Mouse (Mus musculus) intestine, embryonic 14.5 days (tissue): Measurements from ENCODE around the gene Exoc6. TPM values are rescaled to one million over a fixed set of nuclear protein-coding genes. Genes with fewer than 3 reads are reported as not detected.
A peak's percentile ranks its signal among the peaks of the same experiment; 100 is the strongest.
"Not testable (repeated sequence)": the region's sequence is repeated elsewhere in the genome, so short reads cannot be mapped to it uniquely, and the experiment has no call there.

Experiments used
- ATAC-seq: fragments of 200-750 bp; cut with Nextera tagmentation; replicated peaks from 2 replicates; pipeline ENCODE4 v1.8.0; 2017; ENCODE audit warnings: low read depth, moderate number of reproducible peaks, moderate TSS enrichment, moderate library complexity; ENCODE audit not compliant: low FRiP score, low TSS enrichment
- DNase-seq: peaks from one replicate; pipeline ENCODE4 v3.0.0-alpha.2; 2018; ENCODE audit warnings: low spot score
- H3K27ac ChIP-seq: fragments of 300-500 bp; sonication (generic); 2 replicates; pipeline ENCODE4 v1.5.1; 2014; ENCODE audit warnings: low read depth, mild to moderate bottlenecking, control low read depth
- H3K27me3 ChIP-seq: fragments of 300-500 bp; sonication (generic); replicated peaks from 2 replicates; pipeline ENCODE4 v1.6.1; 2014; ENCODE audit warnings: low read length, control low read depth; ENCODE audit not compliant: control insufficient read depth, insufficient read depth
- H3K36me3 ChIP-seq: fragments of 300-500 bp; sonication (generic); 2 replicates; pipeline ENCODE4 v1.6.1; 2014; ENCODE audit warnings: low read length, control low read depth; ENCODE audit not compliant: control insufficient read depth, insufficient read depth
- H3K4me1 ChIP-seq: fragments of 300-500 bp; sonication (generic); replicated peaks from 2 replicates; pipeline ENCODE4 v1.6.1; 2014; ENCODE audit warnings: low read length, control low read depth, mixed read lengths; ENCODE audit not compliant: control insufficient read depth, insufficient read depth
- H3K4me2 ChIP-seq: fragments of 300-500 bp; sonication (generic); 2 replicates; pipeline ENCODE4 v1.6.1; 2014; ENCODE audit warnings: low read length
- H3K4me3 ChIP-seq: fragments of 300-500 bp; sonication (generic); 2 replicates; pipeline ENCODE4 v1.5.1; 2014; ENCODE audit warnings: low read depth, low read length, control low read depth, mixed read lengths
- H3K9ac ChIP-seq: fragments of 300-500 bp; sonication (generic); 2 replicates; pipeline ENCODE4 v1.6.1; 2014; ENCODE audit warnings: mild to moderate bottlenecking, low read length
- H3K9me3 ChIP-seq: fragments of 300-500 bp; sonication (generic); 2 replicates; pipeline ENCODE4 v1.6.1; 2016; ENCODE audit warnings: low read length, control low read depth; ENCODE audit not compliant: control insufficient read depth
- WGBS: fragments of 180-500 bp; shearing (Covaris S2); extraction: QIAGEN DNeasy Blood & Tissue Kit; methylation state at CpG from one replicate; pipeline ENCODE4 v1.1.7; 2014; 5-methylcytosine and 5-hydroxymethylcytosine counted together
- polyA plus RNA-seq: library from polyadenylated mRNA; unstranded; fragments of >200 nt; fragmentation: Nextera tagmentation; extraction: Ambion mirVana; gene quantifications from 2 replicates; pipeline ENCODE4 v1.2.1, GENCODE M21; 2014

Gene Exoc6
- polyA plus RNA-seq, 1 experiment from 2014 or later, result 15.7 TPM

DNA sequence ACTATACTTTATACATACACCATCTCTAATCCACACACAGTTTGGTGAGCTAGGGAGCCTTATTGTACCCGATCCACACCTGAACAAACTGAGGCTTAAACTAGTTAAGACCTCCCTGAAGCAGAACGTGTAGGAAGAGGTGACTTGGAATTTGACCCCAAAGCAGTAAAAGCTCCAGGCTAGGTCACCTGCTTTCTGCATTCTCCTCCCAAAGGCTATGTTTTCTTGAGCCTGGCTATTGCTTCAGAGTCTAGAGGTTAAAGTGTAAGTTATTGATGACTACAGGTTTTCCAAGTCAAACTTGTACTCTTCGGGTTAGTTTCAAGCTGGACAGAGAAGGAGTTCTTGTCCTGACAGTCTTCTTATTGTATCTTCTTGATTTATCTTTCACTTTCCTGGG is 5.0 kb upstream of the Exoc6 start:
- no peaks in the 10 kb centered on the region for H3K27me3 ChIP-seq
- H3K4me3 ChIP-seq, result no peak overlapping the region
- no peaks in the 10 kb centered on the region for H3K9me3 ChIP-seq
- no peak for ATAC-seq
- H3K27ac ChIP-seq, result no peak overlapping the region
- no peaks in the 10 kb centered on the region for H3K36me3 ChIP-seq
- no peak overlapping the region for H3K9ac ChIP-seq
- DNase-seq, result no peak
- no peak overlapping the region for H3K4me2 ChIP-seq
- WGBS, result 49% methylated on average over 3 of the region's 3 CpGs
- H3K4me1 ChIP-seq, result no peaks in the 10 kb centered on the region

DNA sequence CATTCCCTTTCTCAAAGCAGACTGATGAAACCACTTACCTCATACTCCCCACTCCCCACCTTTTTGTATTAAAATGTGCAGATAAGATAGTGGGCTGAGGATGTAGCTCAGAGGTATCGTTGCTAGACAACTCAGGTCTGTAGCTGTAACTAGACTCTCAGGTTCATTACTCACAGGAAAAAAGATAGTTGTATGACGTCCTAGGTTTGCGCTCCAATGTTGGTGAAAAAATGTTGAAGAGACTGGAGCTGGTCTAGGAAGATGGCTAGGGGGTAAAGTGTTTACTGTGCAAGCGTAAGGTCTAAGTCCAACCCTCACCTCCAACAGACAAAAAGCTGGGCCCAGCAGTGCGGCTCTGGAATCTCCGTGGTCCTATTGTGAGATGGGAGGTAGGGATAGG is 4.5 kb upstream of the Exoc6 start:
- Histone ChIP-seq H3K4me2 (no peak overlapping the region), H3K9ac (no peak overlapping the region), H3K36me3 (no peaks in the 10 kb centered on the region), H3K27me3 (no peaks in the 10 kb centered on the region), H3K4me1 (peaks cover under 1% of the 10 kb centered on the region; the same call in 1 of the 2 replicates), H3K4me3 (no peak overlapping the region), H3K9me3 (no peaks in the 10 kb centered on the region), H3K27ac (no peak overlapping the region)
- no peak for DNase-seq
- ATAC-seq, result no peak
- WGBS, result 74% methylated on average over 6 of the region's 6 CpGs

DNA sequence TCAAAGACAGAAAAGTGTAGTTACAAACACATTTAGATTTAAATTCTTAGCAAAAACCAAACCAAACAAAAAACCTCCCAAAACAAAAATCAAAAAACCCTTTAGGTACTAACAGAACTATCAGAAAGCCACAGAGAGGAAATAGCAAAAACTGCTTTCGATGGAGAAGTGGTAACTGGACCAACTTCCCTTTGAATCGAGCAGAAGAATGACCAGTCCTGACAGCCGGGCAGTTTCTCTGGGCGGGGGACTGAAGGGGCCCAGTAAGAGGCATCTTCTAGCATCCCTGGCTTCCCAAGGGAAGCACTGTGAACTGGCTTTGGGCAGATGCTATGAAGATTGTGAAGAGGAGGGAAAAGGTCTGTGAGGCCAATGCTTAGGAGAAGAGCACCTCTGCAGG is 3.4 kb upstream of the Exoc6 start:
- no peak overlapping the region for H3K27ac ChIP-seq
- no peak overlapping the region for H3K4me2 ChIP-seq
- H3K36me3 ChIP-seq, result no peaks in the 10 kb centered on the region
- no peaks in the 10 kb centered on the region for H3K9me3 ChIP-seq
- no peak for DNase-seq
- peaks cover 7% of the 10 kb centered on the region; the same call in 1 of the 2 replicates for H3K4me1 ChIP-seq
- no peak overlapping the region for H3K9ac ChIP-seq
- WGBS, result 66% methylated on average over 4 of the region's 4 CpGs
- H3K4me3 ChIP-seq, result no peak overlapping the region
- ATAC-seq, result no peak
- H3K27me3 ChIP-seq, result no peaks in the 10 kb centered on the region

DNA sequence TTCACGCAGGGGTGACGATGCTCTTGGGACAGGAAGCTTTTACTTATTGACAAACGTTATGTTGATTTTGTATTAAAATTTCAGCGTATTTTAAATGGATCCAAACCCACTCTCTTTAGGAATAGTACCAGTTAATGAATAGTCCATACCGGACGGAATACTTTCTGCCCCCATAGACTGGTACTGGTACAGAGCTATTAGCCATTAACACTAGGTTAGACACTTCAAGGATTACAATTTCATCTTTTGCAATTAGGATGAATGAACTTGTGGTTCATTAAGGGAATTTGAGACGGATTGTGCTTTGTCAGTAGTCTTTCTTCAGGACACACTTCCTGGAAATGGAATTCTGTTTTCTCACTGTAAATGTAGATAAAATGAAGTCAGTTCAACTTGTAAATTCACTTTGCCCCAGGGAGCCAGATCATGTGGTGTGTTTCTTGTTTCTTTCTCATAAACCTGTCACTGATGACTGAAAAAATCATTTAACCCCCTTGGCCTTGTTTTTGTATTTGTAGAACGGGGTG is 885 bp downstream of the Exoc6 start:
- Histone ChIP-seq H3K27me3 (no peaks in the 10 kb centered on the region), H3K9ac (peak overlapping the region; percentile 59), H3K4me3 (peak overlapping the region; percentile 83), H3K27ac (no peak overlapping the region), H3K4me2 (peak overlapping the region; percentile 96), H3K4me1 (peaks cover 7% of the 10 kb centered on the region; the same call in 1 of the 2 replicates), H3K36me3 (no peaks in the 10 kb centered on the region), H3K9me3 (no peaks in the 10 kb centered on the region)
- no peak for ATAC-seq
- DNase-seq, result no peak
- 12% methylated on average over 8 of the region's 8 CpGs for WGBS

DNA sequence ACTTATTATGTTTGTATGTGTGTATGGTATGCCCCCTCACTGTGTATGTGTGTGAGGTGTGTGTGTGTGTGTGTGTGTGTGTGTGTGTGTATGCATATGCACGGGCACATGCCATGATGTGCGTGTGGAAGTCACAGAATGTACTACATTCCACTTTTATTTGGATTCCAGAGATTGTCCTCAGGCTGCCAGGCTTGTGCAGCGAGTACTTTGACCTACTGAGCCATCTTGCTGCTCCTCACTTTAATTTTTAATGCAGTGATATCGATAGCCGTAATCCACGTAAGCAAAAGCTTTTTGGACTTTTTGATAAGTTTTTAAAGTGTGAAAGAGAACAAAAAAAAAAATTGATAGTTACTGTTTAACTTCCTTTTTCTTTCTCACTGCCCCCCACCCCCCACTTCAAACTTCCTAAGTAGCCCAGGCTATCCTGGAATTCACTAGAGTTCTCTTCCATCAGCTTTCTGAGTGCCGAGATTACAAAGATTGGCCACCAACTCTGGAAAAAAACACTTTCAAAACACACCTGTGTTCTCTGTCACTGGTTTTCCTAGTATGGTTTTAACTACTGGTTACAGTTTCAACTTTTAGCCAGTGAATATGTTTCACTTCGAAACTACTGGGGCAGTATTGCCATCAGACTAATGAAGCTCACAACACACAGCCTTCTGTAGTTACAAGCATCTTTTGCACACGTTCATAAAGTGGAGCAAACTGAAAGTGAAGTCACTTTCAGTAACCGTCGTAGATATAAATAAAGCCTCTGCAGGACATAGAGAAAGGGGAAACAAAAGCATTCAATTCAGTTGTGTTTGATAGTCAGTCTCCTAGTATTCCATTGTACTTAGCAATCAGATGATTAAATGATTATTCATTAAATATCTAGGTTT is 3.4 kb downstream of the Exoc6 start:
- H3K4me3 ChIP-seq, result no peak overlapping the region
- no peak for DNase-seq
- no peak overlapping the region for H3K4me2 ChIP-seq
- no peak overlapping the region for H3K9ac ChIP-seq
- ATAC-seq, result no peak
- no peaks in the 10 kb centered on the region for H3K27me3 ChIP-seq
- WGBS, result 88% methylated on average over 11 of the region's 11 CpGs
- peaks cover 7% of the 10 kb centered on the region; the same call in 1 of the 2 replicates for H3K4me1 ChIP-seq
- H3K27ac ChIP-seq, result no peak overlapping the region
- no peaks in the 10 kb centered on the region for H3K36me3 ChIP-seq
- H3K9me3 ChIP-seq, result no peaks in the 10 kb centered on the region

DNA sequence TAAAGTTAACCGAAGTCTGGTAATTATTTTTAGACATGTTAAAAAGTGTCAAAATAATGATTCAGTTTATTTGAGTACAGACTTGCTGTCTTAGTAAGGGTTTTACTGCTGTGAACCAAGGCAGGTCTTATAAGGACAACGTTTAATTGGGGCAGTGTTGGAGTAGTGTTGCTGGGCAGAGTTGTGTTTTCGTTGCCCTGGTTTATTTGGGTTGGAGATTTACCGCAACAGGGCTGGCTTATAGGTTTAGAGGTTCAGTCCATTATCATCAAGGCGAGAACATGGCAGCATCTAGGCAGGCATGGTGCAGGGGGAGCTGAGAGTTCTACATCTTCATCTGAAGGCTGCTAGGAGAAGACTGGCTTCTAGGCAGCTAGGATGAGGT is 4.0 kb downstream of the Exoc6 start:
- DNase-seq, ATAC-seq, H3K9me3 ChIP-seq, H3K36me3 ChIP-seq, H3K27me3 ChIP-seq, H3K4me3 ChIP-seq, H3K9ac ChIP-seq, H3K4me2 ChIP-seq, H3K4me1 ChIP-seq, H3K27ac ChIP-seq: not testable (repeated sequence)
- WGBS, result 81% methylated on average over 5 of the region's 5 CpGs

DNA sequence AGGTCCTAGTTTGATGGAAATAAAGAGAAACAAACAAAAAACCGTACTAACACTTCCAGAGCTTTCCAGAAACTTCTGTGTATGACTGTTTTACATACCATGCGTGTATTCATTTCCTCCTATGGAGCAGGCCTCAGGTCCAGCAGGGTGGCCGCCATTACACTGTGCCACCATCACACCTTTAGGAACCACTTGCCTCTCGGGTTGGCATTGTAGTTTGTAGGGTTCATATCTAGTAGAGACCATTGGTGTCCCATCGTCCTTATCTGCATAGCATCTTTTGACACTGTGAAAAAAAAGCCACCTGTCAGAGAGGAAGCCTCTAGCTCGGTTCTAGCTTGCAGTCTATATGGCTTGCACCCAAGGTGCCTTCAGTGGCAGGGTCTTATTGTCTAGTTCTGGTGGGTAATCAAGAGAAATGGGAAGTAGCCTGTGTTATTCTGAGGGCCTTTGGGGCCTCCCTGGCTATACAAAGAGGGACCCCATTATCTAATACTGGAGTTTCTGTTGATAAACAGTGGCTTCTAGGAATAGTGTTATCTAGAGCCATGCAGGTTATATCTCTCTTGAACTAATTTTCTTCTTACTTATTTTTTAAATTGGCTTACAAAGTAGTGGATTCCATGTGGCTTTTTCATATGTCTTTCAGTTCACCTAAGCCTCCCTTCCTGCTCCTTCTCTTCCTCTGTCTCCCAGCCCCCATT is 5.8 kb downstream of the Exoc6 start:
- no peak for ATAC-seq
- peaks cover 19% of the 10 kb centered on the region for H3K4me1 ChIP-seq
- no peaks in the 10 kb centered on the region for H3K27me3 ChIP-seq
- no peak overlapping the region for H3K4me2 ChIP-seq
- H3K4me3 ChIP-seq, result no peak overlapping the region
- 86% methylated on average over 6 of the region's 6 CpGs for WGBS
- no peak for DNase-seq
- H3K27ac ChIP-seq, result no peak overlapping the region
- H3K9me3 ChIP-seq, result no peaks in the 10 kb centered on the region
- no peak overlapping the region for H3K9ac ChIP-seq
- H3K36me3 ChIP-seq, result no peaks in the 10 kb centered on the region

DNA sequence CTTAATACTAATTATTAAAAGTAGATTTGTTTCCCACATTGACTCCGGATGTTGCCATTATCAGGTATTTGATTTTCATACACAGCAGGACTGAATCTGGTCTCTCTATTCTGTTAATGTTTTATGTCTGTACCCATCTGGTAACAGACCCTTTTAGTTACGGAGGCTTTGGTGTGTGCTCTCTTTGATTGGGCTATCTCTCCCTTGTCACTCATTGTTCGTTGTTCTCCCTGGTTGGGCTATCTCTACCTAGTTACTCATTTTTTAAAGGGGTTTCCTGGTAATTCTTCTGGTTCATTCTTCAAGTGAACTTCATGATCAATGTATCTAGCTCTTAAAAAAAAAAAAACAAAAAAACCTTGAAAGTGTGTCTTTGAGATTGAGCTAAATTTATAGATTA is 7.7 kb downstream of the Exoc6 start:
- 83% methylated on average over 3 of the region's 3 CpGs for WGBS
- ATAC-seq, result no peak

More for the DNA sequence above, 7.7 kb downstream of the Exoc6 start:
- H3K36me3 ChIP-seq, result no peaks in the 10 kb centered on the region
- no peaks in the 10 kb centered on the region for H3K27me3 ChIP-seq
- no peak overlapping the region for H3K9ac ChIP-seq
- no peaks in the 10 kb centered on the region for H3K9me3 ChIP-seq
- no peak for DNase-seq
- peaks cover 15% of the 10 kb centered on the region; the same call in 1 of the 2 replicates for H3K4me1 ChIP-seq
- no peak overlapping the region for H3K4me3 ChIP-seq
- no peak overlapping the region for H3K4me2 ChIP-seq
- H3K27ac ChIP-seq, result no peak overlapping the region
